Mouse (Mus musculus): ENCODE measurements around the gene Basp1. TPM values are rescaled to one million over a fixed set of nuclear protein-coding genes. Genes with fewer than 3 reads are reported as not detected.

Basp1 gene
- polyA plus RNA-seq, 1 experiment: 13.9 TPM

DNA sequence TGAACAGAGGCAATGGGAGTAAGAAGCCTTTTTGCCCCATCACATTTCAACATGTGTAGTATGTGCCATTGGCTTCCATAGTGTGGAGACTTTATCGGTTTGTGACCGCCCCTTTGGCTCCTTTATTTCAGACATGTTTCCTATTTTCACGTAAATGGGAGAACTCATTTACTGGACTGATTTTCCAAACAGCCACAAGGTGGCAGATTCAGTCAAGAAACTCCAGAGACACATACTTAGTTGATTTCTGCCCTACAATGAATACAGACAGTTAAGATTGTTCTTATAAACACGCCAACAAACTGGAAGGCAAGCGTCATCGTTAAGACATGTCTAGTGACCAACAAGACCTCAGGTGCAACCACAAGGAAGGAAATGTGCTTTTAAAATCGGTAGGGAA, 15.0 kb upstream of the Basp1 start:
- H3K4me3 ChIP-seq (ENCODE audit: control insufficient read depth, insufficient read depth, low read length): no peak overlapping the region
- TF ChIP-seq CTCF (IDR thresholded peaks at IDR 0.05; ENCODE audit: borderline replicate concordance, control insufficient read depth, extremely low read depth, insufficient read depth, low read length, poor library complexity) (no peak), POLR2A (IDR thresholded peaks at IDR 0.05; ENCODE audit: control insufficient read depth, extremely low read depth, insufficient read depth, low read length, poor library complexity) (no peak)
- 29% methylated on average over 7 of the region's 7 CpGs for WGBS
- H3K27me3 ChIP-seq (ENCODE audit: control insufficient read depth, insufficient read depth, low read length): no peaks in the 10 kb centered on the region
- H3K4me1 ChIP-seq (replicated peaks; ENCODE audit: control insufficient read depth, insufficient read depth, low read length): peaks cover 2% of the 10 kb centered on the region
- H3K36me3 ChIP-seq (ENCODE audit: control insufficient read depth, insufficient read depth, low read length): no peaks in the 10 kb centered on the region
- no peak overlapping the region for H3K27ac ChIP-seq (ENCODE audit: control insufficient read depth, insufficient read depth, low read length)
- DNase-seq: peak; percentile 23

DNA sequence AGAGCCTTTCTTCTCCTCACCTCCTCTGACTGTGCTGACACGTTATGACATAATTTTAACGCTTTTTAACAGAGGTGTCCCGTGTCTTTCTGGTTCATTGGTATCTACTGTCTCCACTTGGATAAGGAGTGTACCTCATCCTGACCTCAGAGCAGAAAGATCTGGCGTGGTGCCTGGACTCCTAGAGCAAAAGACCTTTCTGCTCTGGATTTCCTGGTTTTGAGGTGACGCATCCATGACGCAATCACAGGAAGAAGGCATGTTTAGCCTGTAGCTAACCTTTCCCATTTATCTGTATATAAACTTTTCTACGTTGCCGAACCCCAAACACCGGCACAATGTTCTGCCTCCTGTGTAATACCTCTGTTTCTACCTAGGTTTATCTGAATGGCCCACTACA, 6.7 kb upstream of the Basp1 start:
- WGBS: 90% methylated on average over 9 of the region's 9 CpGs
- no peak overlapping the region for H3K27ac ChIP-seq (ENCODE audit: control insufficient read depth, insufficient read depth, low read length)
- no peak for DNase-seq
- H3K4me3 ChIP-seq (ENCODE audit: control insufficient read depth, insufficient read depth, low read length): no peak overlapping the region
- H3K27me3 ChIP-seq (ENCODE audit: control insufficient read depth, insufficient read depth, low read length): no peaks in the 10 kb centered on the region
- H3K4me1 ChIP-seq (replicated peaks; ENCODE audit: control insufficient read depth, insufficient read depth, low read length): no peaks in the 10 kb centered on the region
- H3K36me3 ChIP-seq (ENCODE audit: control insufficient read depth, insufficient read depth, low read length): no peaks in the 10 kb centered on the region
- TF ChIP-seq CTCF (IDR thresholded peaks at IDR 0.05; ENCODE audit: borderline replicate concordance, control insufficient read depth, extremely low read depth, insufficient read depth, low read length, poor library complexity): no peak
- TF ChIP-seq POLR2A (IDR thresholded peaks at IDR 0.05; ENCODE audit: control insufficient read depth, extremely low read depth, insufficient read depth, low read length, poor library complexity): no peak

DNA sequence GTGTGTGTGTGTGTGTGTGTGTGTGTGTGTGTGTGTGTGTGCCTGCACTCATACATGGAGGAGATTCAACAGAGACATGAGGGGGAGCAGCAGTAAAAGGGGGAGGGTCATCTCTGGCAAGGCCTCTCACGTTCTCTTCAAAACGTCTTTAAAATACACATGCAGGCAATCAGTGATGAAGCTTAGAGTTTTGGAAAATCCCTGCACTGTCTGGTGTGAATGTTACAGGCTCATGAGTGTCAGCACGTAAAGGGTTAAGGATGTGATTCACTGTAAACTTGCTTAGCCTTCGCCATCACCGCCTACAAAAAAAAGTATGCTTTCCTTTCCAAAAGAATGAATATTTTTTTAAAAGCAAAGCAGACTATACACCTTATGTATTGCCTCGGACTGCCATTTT, 2.8 kb upstream of the Basp1 start:
- 89% methylated on average over 6 of the region's 6 CpGs for WGBS
- H3K27ac ChIP-seq (ENCODE audit: control insufficient read depth, insufficient read depth, low read length): no peak overlapping the region
- TF ChIP-seq CTCF (IDR thresholded peaks at IDR 0.05; ENCODE audit: borderline replicate concordance, control insufficient read depth, extremely low read depth, insufficient read depth, low read length, poor library complexity): no peak
- TF ChIP-seq POLR2A (IDR thresholded peaks at IDR 0.05; ENCODE audit: control insufficient read depth, extremely low read depth, insufficient read depth, low read length, poor library complexity): no peak
- no peak for DNase-seq
- no peaks in the 10 kb centered on the region for H3K36me3 ChIP-seq (ENCODE audit: control insufficient read depth, insufficient read depth, low read length)
- H3K4me1 ChIP-seq (replicated peaks; ENCODE audit: control insufficient read depth, insufficient read depth, low read length): peaks cover 9% of the 10 kb centered on the region
- no peaks in the 10 kb centered on the region for H3K27me3 ChIP-seq (ENCODE audit: control insufficient read depth, insufficient read depth, low read length)
- H3K4me3 ChIP-seq (ENCODE audit: control insufficient read depth, insufficient read depth, low read length): no peak overlapping the region

DNA sequence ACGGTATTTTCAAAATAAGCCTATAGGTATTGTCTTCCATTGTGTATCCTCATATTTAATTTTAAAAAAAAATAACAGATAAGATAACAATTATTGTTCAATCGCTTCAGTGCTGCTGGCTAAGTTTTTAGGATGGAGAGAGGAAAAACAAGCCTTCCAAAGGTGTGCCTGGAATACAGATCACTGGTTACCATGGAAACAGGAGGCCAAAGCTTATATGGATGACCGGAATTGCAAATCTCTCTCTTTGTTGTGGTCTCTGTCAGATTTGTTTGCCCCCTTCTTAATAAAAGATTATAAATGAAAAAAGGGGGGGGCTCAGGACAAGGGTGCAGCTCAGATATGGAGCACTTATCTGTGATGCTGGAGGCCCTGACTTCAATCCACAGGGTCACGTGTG, 2.4 kb upstream of the Basp1 start:
- peaks cover 9% of the 10 kb centered on the region for H3K4me1 ChIP-seq (replicated peaks; ENCODE audit: control insufficient read depth, insufficient read depth, low read length)
- no peak overlapping the region for H3K27ac ChIP-seq (ENCODE audit: control insufficient read depth, insufficient read depth, low read length)
- no peaks in the 10 kb centered on the region for H3K36me3 ChIP-seq (ENCODE audit: control insufficient read depth, insufficient read depth, low read length)
- H3K27me3 ChIP-seq (ENCODE audit: control insufficient read depth, insufficient read depth, low read length): no peaks in the 10 kb centered on the region
- no peak for DNase-seq
- TF ChIP-seq CTCF (IDR thresholded peaks at IDR 0.05; ENCODE audit: borderline replicate concordance, control insufficient read depth, extremely low read depth, insufficient read depth, low read length, poor library complexity) (no peak), POLR2A (IDR thresholded peaks at IDR 0.05; ENCODE audit: control insufficient read depth, extremely low read depth, insufficient read depth, low read length, poor library complexity) (no peak)
- 87% methylated on average over 4 of the region's 4 CpGs for WGBS
- no peak overlapping the region for H3K4me3 ChIP-seq (ENCODE audit: control insufficient read depth, insufficient read depth, low read length)

DNA sequence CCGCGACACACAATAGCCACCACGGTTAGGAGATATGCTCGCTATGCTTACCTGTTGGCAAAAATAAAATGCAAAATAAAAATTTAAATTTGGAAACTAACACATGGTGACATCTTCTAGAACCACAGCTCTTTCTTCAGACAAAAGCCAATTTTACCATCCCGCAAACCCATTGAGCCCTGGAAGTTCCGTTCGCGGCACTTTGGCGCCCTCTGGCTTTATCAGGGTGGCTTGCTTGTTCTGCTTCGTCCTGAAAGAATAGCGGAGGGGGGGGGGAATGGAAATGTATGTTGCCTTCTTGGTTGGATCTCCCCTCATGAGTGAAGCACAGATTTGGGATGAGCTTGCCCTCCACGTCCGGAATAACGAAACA, 1.2 kb upstream of the Basp1 start:
- Histone ChIP-seq H3K4me1 (replicated peaks; ENCODE audit: control insufficient read depth, insufficient read depth, low read length) (peaks cover 9% of the 10 kb centered on the region), H3K36me3 (ENCODE audit: control insufficient read depth, insufficient read depth, low read length) (no peaks in the 10 kb centered on the region), H3K27ac (ENCODE audit: control insufficient read depth, insufficient read depth, low read length) (no peak overlapping the region), H3K4me3 (ENCODE audit: control insufficient read depth, insufficient read depth, low read length) (peak overlapping the region; percentile 33), H3K27me3 (ENCODE audit: control insufficient read depth, insufficient read depth, low read length) (no peaks in the 10 kb centered on the region)
- WGBS: 2% methylated on average over 14 of the region's 14 CpGs
- TF ChIP-seq CTCF (IDR thresholded peaks at IDR 0.05; ENCODE audit: borderline replicate concordance, control insufficient read depth, extremely low read depth, insufficient read depth, low read length, poor library complexity): peak; percentile 69; the same call in 1 of the 2 replicates
- TF ChIP-seq POLR2A (IDR thresholded peaks at IDR 0.05; ENCODE audit: control insufficient read depth, extremely low read depth, insufficient read depth, low read length, poor library complexity): no peak
- DNase-seq: peak; percentile 86

DNA sequence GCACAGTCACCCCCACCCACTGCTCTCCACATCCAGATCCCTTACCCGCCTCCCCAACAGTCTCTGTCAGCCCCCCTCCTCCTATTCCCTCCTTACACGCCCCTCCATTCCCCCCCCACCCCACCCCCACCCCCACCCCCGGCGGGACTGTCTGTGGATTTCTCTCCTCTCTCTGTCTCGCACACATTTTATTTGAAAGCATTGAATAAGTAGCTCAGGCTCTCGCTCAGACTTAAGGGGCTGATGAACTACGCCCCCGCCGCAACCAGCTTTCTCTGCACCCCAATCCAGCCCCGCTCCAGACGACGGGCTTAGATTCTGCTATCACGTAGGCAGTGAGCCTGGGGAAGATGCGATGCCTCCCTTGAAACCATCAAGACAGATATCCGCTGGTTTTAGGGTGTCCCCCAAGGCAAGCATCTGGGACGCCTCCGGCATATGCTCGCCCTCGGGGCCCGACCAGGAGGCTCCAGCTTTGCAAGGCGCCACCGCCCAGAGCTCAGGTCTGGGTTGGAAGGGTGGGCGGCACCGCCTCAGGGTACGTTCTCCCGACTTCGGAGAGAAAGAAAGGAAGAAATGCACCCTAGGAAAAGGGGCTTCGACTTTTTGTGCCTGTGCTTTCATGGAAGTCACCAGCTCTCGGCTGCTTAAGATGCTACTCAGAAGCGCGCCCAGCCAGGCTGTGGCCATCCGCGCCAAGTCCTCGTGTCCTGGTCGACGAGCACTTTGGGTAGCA, 615 bp upstream of the Basp1 start:
- TF ChIP-seq POLR2A (IDR thresholded peaks at IDR 0.05; ENCODE audit: control insufficient read depth, extremely low read depth, insufficient read depth, low read length, poor library complexity): no peak
- no peak for TF ChIP-seq CTCF (IDR thresholded peaks at IDR 0.05; ENCODE audit: borderline replicate concordance, control insufficient read depth, extremely low read depth, insufficient read depth, low read length, poor library complexity)
- 2% methylated on average over 35 of the region's 36 CpGs for WGBS

More for the DNA sequence above, 615 bp upstream of the Basp1 start:
- Histone ChIP-seq H3K36me3 (ENCODE audit: control insufficient read depth, insufficient read depth, low read length) (no peaks in the 10 kb centered on the region), H3K4me1 (replicated peaks; ENCODE audit: control insufficient read depth, insufficient read depth, low read length) (peaks cover 9% of the 10 kb centered on the region), H3K4me3 (ENCODE audit: control insufficient read depth, insufficient read depth, low read length) (peak overlapping the region; percentile 66), H3K27me3 (ENCODE audit: control insufficient read depth, insufficient read depth, low read length) (no peaks in the 10 kb centered on the region), H3K27ac (ENCODE audit: control insufficient read depth, insufficient read depth, low read length) (no peak overlapping the region)
- peak; percentile 60 for DNase-seq
